Comparison of ENCODE assay signal across 8 mouse cellular contexts in genomic region chr19:56919628-56920027, GRCm38 (mm10). TPM values are rescaled to one million over a fixed set of nuclear protein-coding genes. Genes with fewer than 3 reads are reported as not detected.
DNase-seq lines count a peak whose midpoint lies in the region; ATAC-seq and TF ChIP-seq lines count a peak whose summit lies in the region.

No protein-coding gene starts in this region.

- no peak overlapping the region for H3K4me3 ChIP-seq in forebrain, embryonic 11.5 days (ENCODE audit: low read depth, low read length)
- H3K4me3 ChIP-seq in heart, postnatal 0 days (ENCODE audit: low read depth, low read length), result no peak overlapping the region

- 0 out of 2 replicates have a peak, but pooled peaks cover 2% of the 10 kb centered on the region for H3K4me1 ChIP-seq in forebrain, embryonic 11.5 days (replicated peaks; ENCODE audit: control insufficient read depth, insufficient read depth, low read length)
- H3K4me1 ChIP-seq in heart, postnatal 0 days (ENCODE audit: control insufficient read depth, insufficient read depth), result no peaks in the 10 kb centered on the region

- H3K27me3 ChIP-seq in forebrain, embryonic 11.5 days (ENCODE audit: control insufficient read depth, insufficient read depth, low read length), result no peaks in the 10 kb centered on the region
- H3K27me3 ChIP-seq in heart, postnatal 0 days (ENCODE audit: control insufficient read depth, insufficient read depth, low read length), result no peaks in the 10 kb centered on the region

- H3K4me2 ChIP-seq in forebrain, embryonic 11.5 days (ENCODE audit: low read depth, low read length, severe bottlenecking), result no peak overlapping the region
- no peak overlapping the region for H3K4me2 ChIP-seq in heart, postnatal 0 days (ENCODE audit: low read depth, low read length)

- H3K9me3 ChIP-seq in forebrain, embryonic 11.5 days (ENCODE audit: control insufficient read depth, low read length), result no peaks in the 10 kb centered on the region
- no peaks in the 10 kb centered on the region for H3K9me3 ChIP-seq in heart, postnatal 0 days (replicated peaks; ENCODE audit: control insufficient read depth, low read length)

- H3K36me3 ChIP-seq in forebrain, embryonic 11.5 days (ENCODE audit: control insufficient read depth, insufficient read depth, low read length), result no peaks in the 10 kb centered on the region
- no peaks in the 10 kb centered on the region for H3K36me3 ChIP-seq in heart, postnatal 0 days (replicated peaks; ENCODE audit: control insufficient read depth, insufficient read depth, low read length)

- TF ChIP-seq EP300 in heart, postnatal 0 days (IDR thresholded peaks at IDR 0.05; ENCODE audit: low read depth), result no peak

- ATAC-seq in forebrain, embryonic 11.5 days (replicated peaks; ENCODE audit: low FRiP score), result 0 out of 2 replicates have a peak, but pooled peaks have one; percentile 58
- peak; percentile 92 for ATAC-seq in heart, postnatal 0 days (ENCODE audit: insufficient read depth, low read depth)

- no peak overlapping the region for H3K9ac ChIP-seq in forebrain, embryonic 11.5 days (ENCODE audit: low read length)
- H3K9ac ChIP-seq in heart, postnatal 0 days (replicated peaks; ENCODE audit: low read depth, low read length), result no peak overlapping the region

- peak; percentile 98 for TF ChIP-seq CTCF in heart, postnatal 0 days (IDR thresholded peaks at IDR 0.05; ENCODE audit: low read depth)

- peak; percentile 27 for DNase-seq in CD4-positive helper T cell, adult 2 months (ENCODE audit: low read depth, low spot score)
- DNase-seq in c-Kit-negative CD71-positive TER-119-positive erythroid progenitor cells, embryonic 14.5 days (ENCODE audit: low read depth, low spot score), result peak; percentile 9
- peak; percentile 91 for DNase-seq in forebrain, embryonic 11.5 days (ENCODE audit: low spot score)
- DNase-seq in heart, postnatal 0 days (ENCODE audit: low spot score), result peak; percentile 89
- DNase-seq in kidney, postnatal 36 days, result peak; percentile 94 to 95
- DNase-seq in lung, adult 18-20 months, result peak; percentile 88 to 92
- peak; percentile 71 for DNase-seq in ovary, adult 18-20 months (ENCODE audit: low spot score)
- DNase-seq in thymus, postnatal 14 days, result peak; percentile 44

- WGBS in forebrain, embryonic 11.5 days, result 25% methylated on average over 7 of the region's 7 CpGs
- 22% methylated on average over 7 of the region's 7 CpGs for WGBS in heart, postnatal 0 days

- H3K27ac ChIP-seq in forebrain, embryonic 11.5 days (ENCODE audit: low read depth, low read length), result no peak overlapping the region
- no peak overlapping the region for H3K27ac ChIP-seq in heart, postnatal 0 days (ENCODE audit: low read depth)

RNA-seq across cellular contexts. Expression of gene Vwa2, which starts 45.6 kb away (rescaled TPM):
- 0.99 and 1.1 TPM in 2 replicates for polyA plus RNA-seq in forebrain, embryonic 11.5 days (2014; fragmentation: Nextera tagmentation; extraction: Ambion mirVana)
- 0.11 TPM in 1 of 2 replicates, not detected in the other for total RNA-seq in heart, postnatal 0 days (2014; rRNA removed; ENCODE audit: low replicate concordance)
- polyA plus RNA-seq in heart, postnatal 0 days (2015; fragmentation: Nextera tagmentation; extraction: Ambion mirVana), result not detected in 2 replicates

Comparison
In these comparisons a context has a peak if more than half of its experiments do, and no peak if none do; other contexts are left out.
1. DNase-seq: peak in every context shown above with its lines; median percentile 94 in kidney, postnatal 36 days; 91 in forebrain, embryonic 11.5 days; 90 in lung, adult 18-20 months; 89 in heart, postnatal 0 days; 71 in ovary, adult 18-20 months; 44 in thymus, postnatal 14 days; 27 in CD4-positive helper T cell, adult 2 months; 9 in c-Kit-negative CD71-positive TER-119-positive erythroid progenitor cells, embryonic 14.5 days.